Mouse (Mus musculus): ENCODE data around the gene Uevld. TPM values are rescaled to one million over a fixed set of nuclear protein-coding genes. Genes with fewer than 3 reads are reported as not detected.
"Not testable (repeated sequence)": the region's sequence is repeated elsewhere in the genome, so short reads cannot be mapped to it uniquely, and the experiment has no call there.

The Uevld gene
- total RNA-seq, 2 experiments from 2014 or later, result 11.1 to 13.5 TPM

DNA sequence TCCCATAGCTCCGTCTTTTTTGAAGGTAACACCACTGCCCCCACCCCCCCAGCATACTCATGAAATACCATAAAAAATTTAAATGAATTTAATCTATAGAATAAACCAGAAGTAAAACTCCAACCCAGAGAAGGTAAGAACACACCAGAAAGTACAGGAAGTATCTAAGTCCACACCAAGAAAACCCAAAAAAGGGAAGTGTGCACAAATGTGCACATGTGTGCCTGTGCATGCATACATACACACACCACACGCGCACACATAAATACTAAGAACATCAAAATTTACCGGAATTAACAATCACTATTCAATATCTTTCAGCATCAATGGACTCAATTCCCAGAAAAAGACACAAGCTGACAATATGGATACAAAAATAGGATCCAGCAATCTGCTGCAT lies 11.6 kb upstream of the Uevld start:
- no peak for DNase-seq

DNA sequence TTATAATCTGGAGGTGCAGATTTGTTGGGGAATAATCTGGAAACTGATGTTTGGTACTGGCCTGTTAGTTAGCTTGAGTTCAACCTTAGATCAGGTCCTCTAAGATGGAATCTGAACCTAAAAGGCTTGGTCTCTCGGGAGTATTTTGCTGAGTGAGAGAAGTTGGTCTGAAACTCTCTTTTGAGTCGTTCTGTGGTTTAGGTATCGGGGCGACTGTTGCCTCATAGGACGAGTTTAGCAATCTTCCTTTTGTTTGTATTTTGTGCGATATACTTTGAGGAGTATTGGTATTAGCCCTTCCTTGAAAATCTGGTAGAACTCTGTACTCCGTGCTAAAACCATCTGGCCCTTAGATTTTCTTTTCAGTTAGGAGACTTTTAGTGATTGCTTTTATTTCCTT lies 5.7 kb upstream of the Uevld start:
- no peak for DNase-seq

DNA sequence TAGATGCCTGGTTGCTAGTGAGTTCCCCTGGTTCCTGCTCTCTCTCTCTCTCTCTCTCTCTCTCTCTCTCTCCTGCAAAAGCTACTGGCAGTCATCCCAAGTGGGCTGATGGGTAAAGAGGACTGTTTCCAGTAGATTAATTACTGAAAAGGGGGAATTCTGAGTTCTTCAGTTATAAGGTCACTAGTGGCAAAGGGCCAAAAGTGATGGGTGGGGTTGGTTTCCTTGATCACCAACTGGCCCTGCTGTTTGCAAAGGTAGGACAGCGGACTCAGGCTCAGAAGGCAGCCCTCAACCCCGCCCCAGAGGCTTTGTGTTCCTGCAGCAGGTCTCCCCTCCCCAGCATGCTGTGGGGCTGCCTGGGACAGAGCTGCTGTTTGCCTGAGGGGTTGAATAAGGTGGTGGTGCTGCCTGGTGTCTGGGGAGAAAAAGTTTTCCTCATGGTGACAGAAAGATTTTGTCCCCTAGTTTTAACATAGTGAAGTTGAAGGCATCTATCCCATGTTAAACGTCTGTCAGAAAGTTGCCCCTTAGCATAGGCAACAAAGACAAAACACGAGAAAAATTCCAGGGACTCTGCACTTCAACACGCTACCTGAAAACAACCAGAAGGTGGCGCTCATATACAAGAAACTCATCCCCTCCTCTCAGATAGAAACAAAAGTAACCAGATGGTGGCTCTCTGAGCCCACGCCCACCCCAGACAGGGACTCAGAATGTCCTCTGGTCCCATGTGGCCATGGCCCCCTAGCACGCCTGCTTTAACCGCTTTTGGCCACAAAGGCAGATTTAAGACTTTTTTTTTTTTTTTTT lies 4.7 kb upstream of the Uevld start:
- DNase-seq, result peak; percentile 76 to 86

DNA sequence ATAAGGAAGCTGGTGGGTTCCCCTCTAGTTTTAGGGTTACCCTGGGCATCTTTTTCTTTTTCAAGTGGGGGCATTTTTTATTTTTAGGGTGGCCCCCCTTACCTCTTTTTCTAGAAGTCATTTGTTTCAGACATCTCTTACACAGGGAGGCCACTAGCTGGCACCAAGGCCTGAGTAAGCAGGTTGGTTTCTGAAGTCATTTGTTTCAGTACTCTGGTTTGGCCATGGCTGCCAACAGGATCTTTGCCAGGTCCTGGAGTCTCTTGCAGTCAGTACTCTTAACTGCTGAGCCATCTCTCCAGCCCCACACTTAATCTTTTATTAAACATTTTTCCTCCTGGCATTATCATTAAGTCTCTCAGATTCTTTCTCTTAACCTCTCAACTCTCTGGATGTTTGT lies 3.8 kb upstream of the Uevld start:
- DNase-seq, result peak in 1 of 2 experiments; percentile 11

- DNase-seq, result no peak
These were observed 2.7 kb upstream of the Uevld start for GRCm38 (mm10) chr7:46960991-46961390.

GRCm38 (mm10) chr7:46958853-46959252 lies 526 bp upstream of the Uevld start:
- peak in 1 of 2 experiments; percentile 8 for DNase-seq

DNA sequence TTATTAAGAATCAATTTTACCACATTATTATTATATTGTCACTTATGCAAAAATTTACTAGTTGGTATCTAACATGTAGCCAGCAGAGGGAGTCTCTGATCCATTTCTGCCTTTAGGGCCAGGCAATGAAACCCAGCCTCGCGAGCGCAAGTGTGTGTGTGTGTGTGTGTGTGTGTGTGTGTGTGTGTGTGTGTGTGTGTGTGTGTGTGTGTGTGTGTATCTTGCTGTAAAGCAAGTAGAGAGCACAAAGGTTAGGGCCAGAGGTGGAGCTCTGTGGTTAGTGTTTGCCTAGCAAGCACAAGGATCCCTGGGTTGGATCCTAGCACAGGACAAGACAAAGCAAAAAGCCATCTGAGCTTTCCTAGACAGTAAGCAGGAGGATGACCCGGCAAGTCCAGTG lies 22.5 kb downstream of the Uevld start:
- peak; percentile 14 to 29 for DNase-seq

GRCm38 (mm10) chr7:46934788-46935187 lies 23.5 kb downstream of the Uevld start:
- DNase-seq, result no peak

GRCm38 (mm10) chr7:46931370-46931769 lies 27.0 kb downstream of the Uevld start:
- no peak for DNase-seq

DNA sequence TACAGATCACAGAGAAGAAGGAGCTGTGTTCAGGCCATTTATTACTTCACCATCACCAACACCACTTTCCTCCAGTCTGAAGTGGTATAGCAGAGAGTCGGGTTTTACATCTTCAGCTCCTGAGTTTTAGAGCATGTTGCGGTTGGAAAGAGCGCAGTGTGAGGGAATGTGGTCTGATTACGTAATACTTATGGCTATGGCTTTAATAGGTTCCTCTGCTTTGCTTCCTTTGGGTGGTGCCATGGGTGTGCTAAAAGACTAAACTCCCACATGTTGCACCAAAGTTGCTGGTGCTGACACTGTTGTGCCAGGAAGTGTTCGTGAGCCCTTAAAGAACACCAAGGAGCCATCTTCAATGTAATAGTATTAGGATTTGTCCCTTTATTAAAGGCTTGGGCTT lies 30.0 kb downstream of the Uevld start:
- DNase-seq, result no peak

- no peak for DNase-seq
These were observed 36.3 kb downstream of the Uevld start for GRCm38 (mm10) chr7:46922075-46922474.

GRCm38 (mm10) chr7:46919551-46920176 lies 38.7 kb downstream of the Uevld start, which contains the start of gene Tsg101:
Gene Tsg101 (minus strand): TSS chr7:46919969.
- peak; percentile 95 for DNase-seq

DNA sequence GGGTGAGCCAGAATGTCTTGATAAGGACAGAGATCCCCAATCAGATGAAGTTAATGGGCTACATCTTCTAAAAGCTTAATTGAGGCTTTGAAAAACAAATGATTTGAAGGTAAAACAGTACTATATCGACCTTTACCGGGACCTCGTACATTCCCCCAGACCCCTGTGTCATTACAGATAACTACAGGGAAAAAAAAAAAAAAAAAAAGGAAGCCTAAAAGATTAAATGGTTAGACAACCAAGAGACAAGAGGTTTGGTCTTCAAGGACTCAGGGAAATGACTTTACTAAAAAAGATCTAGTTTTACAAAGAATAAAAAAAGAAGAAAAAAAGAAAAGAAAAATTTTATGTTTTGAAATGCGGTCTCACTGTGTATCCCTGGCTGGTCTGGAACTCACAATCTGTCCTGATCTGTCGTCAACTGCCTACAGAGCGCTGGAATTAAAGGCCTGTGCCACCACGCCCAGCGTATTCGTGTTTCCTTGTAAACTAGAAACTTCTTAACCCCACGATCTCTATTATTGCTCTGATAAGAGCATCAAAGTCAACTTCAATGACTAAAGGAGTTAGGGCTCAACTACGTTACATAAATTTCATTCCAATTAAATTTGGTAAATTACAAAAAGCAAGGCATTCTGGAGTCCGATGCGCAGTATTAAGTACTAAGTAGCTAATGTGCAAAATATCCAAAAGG lies 39.5 kb downstream of the Uevld start:
- no peak for DNase-seq

DNA sequence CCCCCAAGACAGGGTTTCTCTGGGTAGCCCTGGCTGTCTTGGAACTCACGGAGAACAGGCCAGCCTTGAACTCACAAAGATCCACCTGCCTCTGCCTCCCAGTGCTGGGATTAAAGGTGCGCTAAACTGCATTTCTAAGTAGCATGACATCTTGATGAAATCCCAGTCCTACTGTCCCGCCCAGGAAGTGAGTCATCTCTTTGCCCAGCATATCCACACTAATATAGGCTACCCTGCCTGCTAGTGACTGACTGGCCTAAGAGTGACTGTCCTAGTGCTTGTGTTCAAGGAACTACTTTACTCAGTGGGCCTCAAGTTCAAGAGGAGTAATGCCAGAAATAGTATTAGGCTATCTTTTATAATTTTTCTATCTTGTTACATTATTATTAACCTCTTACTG lies 42.0 kb downstream of the Uevld start:
- DNase-seq, result no peak

DNA sequence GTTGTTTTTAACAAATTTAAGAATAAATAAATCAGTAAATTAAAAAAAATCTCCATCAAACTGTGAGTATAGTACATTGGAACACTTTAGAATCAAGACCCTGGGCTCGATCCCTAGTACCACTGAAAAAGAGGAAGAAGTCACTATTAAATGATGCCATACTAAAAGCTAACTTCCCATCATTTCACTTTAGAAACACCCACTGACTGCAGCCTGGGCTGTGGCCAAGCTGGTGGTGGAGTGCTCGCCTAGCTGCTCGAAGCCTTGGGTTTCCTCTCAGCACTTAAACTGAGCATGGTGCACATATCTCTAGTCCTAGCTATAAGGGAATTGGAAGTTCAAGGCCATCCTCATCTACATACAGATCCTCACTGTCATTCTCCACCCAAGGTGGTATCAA lies 47.1 kb downstream of the Uevld start:
- no peak for DNase-seq

DNA sequence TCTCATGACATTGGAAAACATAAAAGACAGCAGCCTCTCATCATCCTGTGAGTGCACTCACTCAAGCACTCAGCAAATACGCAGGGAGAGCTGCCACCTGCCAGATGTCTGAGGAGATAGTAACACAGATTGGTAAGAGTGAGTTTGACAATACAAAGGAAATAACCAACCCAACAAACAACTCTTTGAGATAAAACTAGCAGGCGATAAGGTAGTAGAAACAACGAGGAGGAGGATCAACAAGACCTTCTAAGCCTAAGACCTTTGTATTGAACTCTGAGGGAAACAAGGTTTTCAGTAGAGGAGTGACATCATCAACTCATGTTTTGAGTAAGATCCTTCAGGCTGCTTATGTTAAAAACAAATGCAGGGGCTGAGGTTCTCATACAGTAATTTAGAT lies 59.0 kb downstream of the Uevld start:
- DNase-seq, result no peak

GRCm38 (mm10) chr7:46895511-46895910 lies 62.8 kb downstream of the Uevld start:
- no peak for DNase-seq

DNA sequence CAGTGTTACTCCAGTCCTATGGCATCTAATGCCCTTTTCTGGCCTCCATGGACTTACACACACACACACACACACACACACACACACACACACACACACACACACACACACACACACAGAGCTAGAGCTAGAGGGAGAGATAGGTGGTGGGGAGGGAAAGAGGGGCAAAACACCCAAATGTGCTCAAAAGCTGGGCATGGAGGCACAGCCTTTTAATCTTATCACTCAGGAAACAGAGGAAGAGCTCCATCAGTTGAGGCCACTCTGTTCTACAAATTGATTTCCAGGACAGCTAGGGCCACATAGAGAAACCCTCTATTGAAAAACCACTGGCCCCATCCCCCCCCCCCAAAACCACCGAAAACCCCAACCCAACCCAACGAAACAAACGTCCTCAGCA lies 75.0 kb downstream of the Uevld start:
- DNase-seq, result no peak

DNA sequence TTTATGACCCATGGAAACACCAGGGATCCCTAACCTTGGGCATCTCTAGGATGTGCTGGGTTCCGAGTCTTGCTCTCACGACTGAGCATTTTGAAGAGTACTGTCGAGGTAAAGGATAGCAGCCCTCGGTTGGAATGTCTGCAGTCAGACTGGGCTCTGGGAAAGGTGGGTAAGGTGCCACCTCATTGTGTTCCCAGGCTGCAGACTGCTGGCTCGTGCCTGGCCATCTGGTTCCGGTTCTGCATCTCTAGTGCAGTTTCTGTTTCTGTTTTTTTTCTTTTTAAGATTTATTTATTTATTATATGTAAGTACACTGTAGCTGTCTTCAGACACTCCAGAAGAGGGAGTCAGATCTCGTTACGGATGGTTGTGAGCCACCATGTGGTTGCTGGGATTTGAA lies 76.4 kb downstream of the Uevld start:
- not testable (repeated sequence) for DNase-seq

- no peak for DNase-seq
These were observed 77.3 kb downstream of the Uevld start for GRCm38 (mm10) chr7:46880992-46881391.

DNA sequence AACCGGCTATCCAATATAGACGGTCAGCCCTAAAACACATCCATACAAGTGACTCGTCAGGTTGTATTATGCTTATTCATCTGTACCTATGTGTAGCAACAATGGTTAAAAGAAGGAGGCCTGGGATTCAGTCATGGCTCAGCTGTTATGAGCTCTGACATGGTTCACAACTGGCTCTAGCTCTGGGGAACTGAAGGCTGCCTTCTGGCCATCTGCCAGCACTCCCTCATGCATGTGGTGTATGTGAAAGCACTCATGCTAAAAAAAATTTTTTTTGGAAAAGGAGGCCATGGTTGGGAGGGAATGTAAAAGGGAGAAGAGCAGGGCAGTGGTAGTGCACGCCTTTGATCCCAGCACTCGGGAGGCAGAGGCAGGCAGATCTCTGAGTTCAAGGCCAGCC lies 78.5 kb downstream of the Uevld start:
- no peak for DNase-seq

DNA sequence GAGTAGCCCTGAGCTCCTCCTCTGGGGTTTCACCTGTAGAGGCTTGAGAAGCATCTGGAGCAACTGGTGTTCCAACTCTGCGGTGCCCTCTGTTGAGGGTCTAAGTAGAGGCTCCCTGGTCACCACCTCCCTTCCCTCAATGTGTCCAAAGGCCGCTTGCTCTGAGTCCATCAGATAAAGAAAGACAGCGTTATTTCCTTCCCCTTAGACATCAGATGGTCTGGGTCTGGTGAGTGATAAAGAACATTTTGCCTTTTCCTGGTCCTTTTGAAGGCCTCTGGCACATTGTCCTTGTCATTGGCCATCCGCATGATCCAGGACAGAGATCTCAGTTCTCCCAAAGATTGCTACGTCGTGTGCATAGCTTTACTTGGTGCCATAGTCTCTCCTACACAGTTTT lies 81.1 kb downstream of the Uevld start:
- DNase-seq, result no peak

- DNase-seq, result no peak
These were observed 81.5 kb downstream of the Uevld start for GRCm38 (mm10) chr7:46876841-46877240.

All from heart, adult 18-20 months (tissue).